Mouse (Mus musculus) megakaryocyte, embryonic 14.5 days (primary cell): Measurements from ENCODE around the gene Mterf4.

Source experiments
- FLI1 ChIP-seq: IDR thresholded peaks from 2 replicates; pipeline ENCODE4 v1.6.1; 2012; ENCODE audit warnings: low read length, inconsistent platforms, mixed read lengths
- GATA1 ChIP-seq: IDR thresholded peaks from 3 replicates; pipeline ENCODE4 v1.6.1; 2012; ENCODE audit warnings: mixed read lengths, low read length, inconsistent platforms, borderline replicate concordance

- TF ChIP-seq GATA1 (no peak), FLI1 (no peak)
These were observed 5.1 kb downstream of the Mterf4 start for GRCm38 (mm10) chr1:93300578-93300977.
